Mouse (Mus musculus) liver, postnatal 0 days (tissue): ENCODE measurements around the gene Gm48551.

ENCODE experiments used
- CTCF ChIP-seq: sonication (generic); IDR thresholded peaks from 2 replicates; pipeline ENCODE4 v1.5.1; 2016; ENCODE audit warnings: antibody characterized with exemption, low read depth
- EP300 ChIP-seq: IDR thresholded peaks from 2 replicates; pipeline ENCODE4 v1.6.1; 2016; ENCODE audit warnings: antibody characterized with exemption, low read depth, mild to moderate bottlenecking

DNA sequence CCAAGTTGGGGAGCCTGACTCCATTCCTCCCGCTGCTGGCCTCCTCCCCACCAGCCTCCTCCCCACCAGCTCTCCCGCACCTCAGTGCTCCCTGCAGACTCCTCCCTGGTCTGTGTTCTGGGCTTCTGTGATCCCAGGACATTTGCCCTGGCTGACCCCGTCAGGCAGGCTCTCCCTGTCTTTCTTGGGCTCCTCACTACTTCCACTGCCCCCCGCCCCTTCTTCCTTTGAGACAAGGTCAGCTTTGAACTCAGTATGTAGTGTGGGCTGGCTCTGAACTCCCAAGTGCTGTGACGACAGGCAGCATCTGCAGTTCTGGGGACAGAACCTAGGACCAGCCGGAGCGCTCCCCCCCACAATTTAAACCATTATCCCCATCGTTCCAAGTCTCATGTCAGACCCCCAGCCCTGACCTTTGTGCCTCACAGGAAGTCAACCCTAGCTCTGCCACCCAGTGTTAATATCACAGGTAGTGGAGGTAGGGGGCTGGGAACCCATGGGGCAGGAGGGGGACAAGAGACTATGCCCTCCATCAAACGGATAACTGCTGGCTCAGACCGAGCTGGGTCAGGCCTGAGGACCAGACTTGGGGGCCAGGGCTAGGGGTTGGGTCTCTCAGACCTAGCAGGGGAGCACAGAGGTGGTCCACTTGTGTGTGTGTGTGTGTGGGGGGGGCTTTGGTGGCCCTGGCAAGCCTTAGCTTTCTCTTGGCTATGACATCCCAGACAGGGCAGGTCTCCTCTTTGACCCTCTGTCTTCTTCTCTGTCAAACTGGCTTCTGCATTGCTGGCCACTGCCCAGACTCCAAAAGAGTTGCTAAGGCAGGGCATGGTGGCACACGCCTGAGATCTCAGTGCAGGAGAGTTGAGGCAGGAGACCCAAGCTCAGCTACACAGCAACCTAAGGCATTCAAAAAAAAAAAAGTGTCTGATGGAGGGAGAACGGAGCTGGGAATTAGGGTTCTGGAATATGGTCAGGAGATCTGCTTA is 33.3 kb downstream of the Gm48551 start:
- TF ChIP-seq CTCF (no peak), EP300 (no peak)
